Mouse (Mus musculus) small intestine, adult 2 months (tissue): ENCODE measurements around the gene Plscr3.

ENCODE experiments used
- CTCF ChIP-seq: fragments of 200-500 bp; IDR thresholded peaks from 2 replicates; pipeline ENCODE4 v1.5.1; 2012; ENCODE audit warnings: low read depth, mild to moderate bottlenecking, control low read depth, inconsistent platforms, low read length, moderate library complexity, mixed read lengths; ENCODE audit not compliant: insufficient replicate concordance, insufficient read length; ENCODE audit errors: extremely low read depth
- POLR2A ChIP-seq: fragments of 200-500 bp; IDR thresholded peaks from 2 replicates; pipeline ENCODE4 v1.6.1; 2012; ENCODE audit warnings: low read depth, mild to moderate bottlenecking, control low read depth, inconsistent platforms, low read length, moderate library complexity

GRCm38 (mm10) chr11:69878952-69879351 lies 32.8 kb downstream of the Plscr3 start:
- TF ChIP-seq CTCF: no peak
- no peak for TF ChIP-seq POLR2A
